Mouse (Mus musculus) CH12.LX (cell line): ENCODE measurements around the gene Serf1. TPM values are rescaled to one million over a fixed set of nuclear protein-coding genes. Genes with fewer than 3 reads are reported as not detected.

Source experiments
- DNase-seq: peaks from one replicate; pipeline ENCODE4 v3.0.0-alpha.2; 2013; ENCODE audit errors: extremely low read depth
- H3K27ac ChIP-seq: 2 replicates; pipeline ENCODE4 v1.5.1; 2012; ENCODE audit warnings: low read depth, mild to moderate bottlenecking, control low read depth, moderate library complexity; ENCODE audit not compliant: insufficient read depth
- H3K27me3 ChIP-seq: replicated peaks from 2 replicates; pipeline ENCODE3; 2012; ENCODE audit warnings: inconsistent platforms
- H3K36me3 ChIP-seq, 2 experiments: replicated peaks in 1 of 2; 2 replicates each; pipeline versions ENCODE3 to v1.6.1; 2012; ENCODE audit warnings: inconsistent platforms in 1 of 2, low read length in 1 of 2, mild to moderate bottlenecking in 1 of 2, mixed read lengths in 1 of 2, moderate library complexity in 1 of 2; ENCODE audit not compliant: control insufficient read depth in 1 of 2, insufficient read depth in 1 of 2
- H3K4me1 ChIP-seq, 2 experiments: 2 replicates each; pipeline ENCODE4 v1.6.1; 2012; ENCODE audit warnings: inconsistent platforms in 1 of 2, moderate library complexity in 1 of 2; ENCODE audit not compliant: insufficient read depth in 2 of 2, control insufficient read depth in 1 of 2
- H3K4me2 ChIP-seq: 2 replicates; pipeline ENCODE4 v1.6.1; 2012; ENCODE audit warnings: low read depth, mild to moderate bottlenecking, control low read depth; ENCODE audit not compliant: poor library complexity, insufficient read depth, severe bottlenecking
- H3K4me3 ChIP-seq, 3 experiments: fragments of 150-350 bp in 1 of 3; sonication (generic) in 1 of 3; replicated peaks in 1 of 3; 2 replicates each; pipeline versions ENCODE3 to v1.5.1; 2011 to 2012; ENCODE audit warnings: low read depth in 2 of 3, low read length in 2 of 3, mild to moderate bottlenecking in 2 of 3, moderate library complexity in 2 of 3, control low read depth in 1 of 3, improper control_type of control experiment in 1 of 3, inconsistent platforms in 1 of 3, mixed read lengths in 1 of 3; ENCODE audit not compliant: poor library complexity in 1 of 3
- H3K79me2 ChIP-seq: replicated peaks from 2 replicates; pipeline ENCODE4 v1.6.1; 2012; ENCODE audit warnings: mild to moderate bottlenecking, moderate library complexity; ENCODE audit not compliant: control insufficient read depth, poor library complexity, insufficient read depth, severe bottlenecking; ENCODE audit errors: extremely low read depth
- H3K9ac ChIP-seq: 2 replicates; pipeline ENCODE4 v1.6.1; 2012; ENCODE audit warnings: low read depth, mild to moderate bottlenecking, control low read depth, moderate library complexity; ENCODE audit not compliant: insufficient read depth
- H3K9me3 ChIP-seq: replicated peaks from 2 replicates; pipeline ENCODE3; 2012; ENCODE audit warnings: low read length, inconsistent platforms, mixed read lengths
- BHLHE40 ChIP-seq: IDR thresholded peaks from 2 replicates; pipeline ENCODE4 v1.6.1; 2011; ENCODE audit warnings: mild to moderate bottlenecking, low read depth, low read length, improper control_type of control experiment
- CHD1 ChIP-seq: IDR thresholded peaks from 2 replicates; pipeline ENCODE4 v1.6.1; 2012; ENCODE audit warnings: low read depth, low read length, improper control_type of control experiment, inconsistent platforms
- CHD2 ChIP-seq: IDR thresholded peaks from 2 replicates; pipeline ENCODE4 v1.6.1; 2011; ENCODE audit warnings: low read length, improper control_type of control experiment
- CTCF ChIP-seq, 2 experiments: IDR thresholded peaks in 1 of 2; conservative IDR thresholded peaks in 1 of 2; 2 replicates each; pipeline ENCODE4 v1.5.1; 2011 to 2012; ENCODE audit warnings: low read depth in 2 of 2, low read length in 2 of 2, improper control_type of control experiment in 1 of 2, inconsistent platforms in 1 of 2, mild to moderate bottlenecking in 1 of 2, moderate library complexity in 1 of 2
- EP300 ChIP-seq: IDR thresholded peaks from 2 replicates; pipeline ENCODE4 v1.6.1; 2011; ENCODE audit warnings: low read length, improper control_type of control experiment
- ETS1 ChIP-seq: conservative IDR thresholded peaks from 2 replicates; pipeline ENCODE4 v1.6.1; 2012; ENCODE audit warnings: low read depth, mild to moderate bottlenecking, inconsistent platforms, low read length, improper control_type of control experiment, moderate library complexity
- IRF4 ChIP-seq: IDR thresholded peaks from 2 replicates; pipeline ENCODE4 v1.6.1; 2014; ENCODE audit warnings: low read depth, mild to moderate bottlenecking, inconsistent platforms, low read length, improper control_type of control experiment
- JUN ChIP-seq: IDR thresholded peaks from 2 replicates; pipeline ENCODE4 v1.6.1; 2011; ENCODE audit warnings: low read depth, mild to moderate bottlenecking, low read length, improper control_type of control experiment, moderate library complexity; ENCODE audit not compliant: insufficient read depth
- JUND ChIP-seq: conservative IDR thresholded peaks from 2 replicates; pipeline ENCODE4 v1.6.1; 2011; ENCODE audit warnings: low read depth, low read length, improper control_type of control experiment
- MEF2A ChIP-seq: IDR thresholded peaks from 2 replicates; pipeline ENCODE4 v1.6.1; 2014; ENCODE audit warnings: low read depth, mild to moderate bottlenecking, inconsistent platforms, low read length, improper control_type of control experiment, borderline replicate concordance
- MYC ChIP-seq: IDR thresholded peaks from 2 replicates; pipeline ENCODE4 v1.6.1; 2011; ENCODE audit warnings: low read depth, mild to moderate bottlenecking, improper control_type of control experiment, low read length
- NELFE ChIP-seq: IDR thresholded peaks from 2 replicates; pipeline ENCODE4 v1.6.1; 2011; ENCODE audit warnings: low read depth, low read length, improper control_type of control experiment
- NRF1 ChIP-seq: IDR thresholded peaks from 2 replicates; pipeline ENCODE4 v1.6.1; 2014; ENCODE audit warnings: low read depth, mild to moderate bottlenecking, inconsistent platforms, low read length, improper control_type of control experiment, moderate library complexity
- POLR2A ChIP-seq: IDR thresholded peaks from 2 replicates; pipeline ENCODE4 v1.6.1; 2011; ENCODE audit warnings: low read depth, mild to moderate bottlenecking, improper control_type of control experiment, low read length
- RAD21 ChIP-seq: IDR thresholded peaks from 2 replicates; pipeline ENCODE4 v1.6.1; 2011; ENCODE audit warnings: low read depth, mild to moderate bottlenecking, low read length, improper control_type of control experiment, moderate library complexity
- RCOR1 ChIP-seq: conservative IDR thresholded peaks from 2 replicates; pipeline ENCODE4 v1.6.1; 2012; ENCODE audit warnings: low read depth, mild to moderate bottlenecking, inconsistent platforms, low read length, improper control_type of control experiment
- SIN3A ChIP-seq: IDR thresholded peaks from 2 replicates; pipeline ENCODE4 v1.6.1; 2012; ENCODE audit warnings: low read length, improper control_type of control experiment, inconsistent platforms
- SMC3 ChIP-seq: IDR thresholded peaks from 2 replicates; pipeline ENCODE4 v1.6.1; 2011; ENCODE audit warnings: low read depth, low read length, improper control_type of control experiment
- UBTF ChIP-seq: IDR thresholded peaks from 2 replicates; pipeline ENCODE4 v1.6.1; 2012; ENCODE audit warnings: low read depth, mild to moderate bottlenecking, inconsistent platforms, low read length, improper control_type of control experiment, moderate library complexity
- ZC3H11A ChIP-seq: IDR thresholded peaks from 2 replicates; pipeline ENCODE4 v1.6.1; 2012; ENCODE audit warnings: low read depth, mild to moderate bottlenecking, inconsistent platforms, low read length, improper control_type of control experiment
- dilution Hi-C: fragments of 300-500 bp; cut with MboI; formaldehyde crosslinking; loops from 2 replicates; pipeline ENCODE4 v1.14.3; 2020; ENCODE audit warnings: low sequenced_read_pairs; ENCODE audit not compliant: extremely low pct_unique_long_range_greater_than_20kb, extremely low pct_ligation_motif_present
- in situ Hi-C: fragments of 300-500 bp; cut with MboI; formaldehyde crosslinking; loops from 3 replicates; pipeline ENCODE4 v1.14.3; 2019; ENCODE audit warnings: low sequenced_read_pairs, low pct_ligation_motif_present, low pct_unique_long_range_greater_than_20kb, mixed read lengths
- polyA plus RNA-seq: library from polyadenylated mRNA; unstranded; fragments of >175 nt; gene quantifications from 2 replicates; pipeline ENCODE4 v1.2.1, GENCODE M21; 2012; ENCODE audit warnings: low read depth; ENCODE audit not compliant: insufficient read length
- total RNA-seq, 2 experiments: library from RNA; depleted of rRNA; stranded (reverse); fragments of 300-350 nt in 1 of 2; fragments of >200 nt in 1 of 2; gene quantifications; 2 replicates each; pipeline ENCODE4 v1.2.3; 2012 to 2014

The Serf1 gene
- total and polyA plus RNA-seq, 3 experiments = 10.9 to 16.7 (median 12.5) TPM

- H3K4me1 ChIP-seq = peaks cover 6 to 13% of the 10 kb centered on the region in 2 experiments
- in situ Hi-C loops = loop anchor here (25.0 kb wide), 1 partner anchor 275 kb away; no protein-coding TSS in a partner anchor
- no peak overlapping the region for H3K4me3 ChIP-seq
- no peak for DNase-seq
- no peaks in the 10 kb centered on the region for H3K79me2 ChIP-seq
- no peaks in the 10 kb centered on the region for H3K9me3 ChIP-seq
- dilution Hi-C loops = no loop called here
- peaks cover 15% of the 10 kb centered on the region for H3K27me3 ChIP-seq
- H3K9ac ChIP-seq = no peak overlapping the region
- no peaks in the 10 kb centered on the region for H3K36me3 ChIP-seq
- H3K27ac ChIP-seq = no peak overlapping the region
- H3K4me2 ChIP-seq = no peak overlapping the region; the same call in 1 of the 2 replicates
- TF ChIP-seq CHD2 (no peak), RAD21 (peak; percentile 72), RCOR1 (peak; percentile 43; the same call in 1 of the 2 replicates), JUND (peak; percentile 82), NRF1 (no peak), CTCF (conservative IDR thresholded peaks at IDR 0.05 in 1 of 2, IDR thresholded peaks at IDR 0.05 in 1 of 2; ENCODE audit: low read depth in 2 of 2, low read length in 2 of 2) (peak; percentile 42 to 70), EP300 (peak; percentile 67), SMC3 (peak; percentile 60), POLR2A (no peak), BHLHE40 (0 out of 2 replicates have a peak, but pooled peaks have one; percentile 10), IRF4 (peak; percentile 88), JUN (peak; percentile 73), CHD1 (no peak), NELFE (0 out of 2 replicates have a peak, but pooled peaks have one; percentile 16), MYC (no peak)
Measured at GRCm38 (mm10) chr13:100112218-100112972, 4.6 kb downstream of the Serf1 start.

- in situ Hi-C loops = loop anchor here (25.0 kb wide), 1 partner anchor 263 kb away; no protein-coding TSS in a partner anchor
- dilution Hi-C loops = no loop called here
- no peak for TF ChIP-seq MEF2A
- no peak for TF ChIP-seq UBTF
- TF ChIP-seq ETS1 = no peak
- no peak for TF ChIP-seq ZC3H11A
- TF ChIP-seq SIN3A = no peak
- H3K27me3 ChIP-seq = no peaks in the 10 kb centered on the region
- peaks cover 22 to 27% of the 10 kb centered on the region in 2 experiments for H3K36me3 ChIP-seq
- H3K79me2 ChIP-seq = peaks cover 17% of the 10 kb centered on the region
- H3K4me1 ChIP-seq = peaks cover 0 to 15% of the 10 kb centered on the region in 2 experiments; a peak in 2 of 4 replicates
- peak overlapping the region; percentile 92 for H3K9ac ChIP-seq
- peak overlapping the region; percentile 84 for H3K4me2 ChIP-seq
- H3K9me3 ChIP-seq = no peaks in the 10 kb centered on the region
- DNase-seq = no peak
- H3K27ac ChIP-seq = no peak overlapping the region
- peak overlapping the region; percentile 85 to 100 (median 92) for H3K4me3 ChIP-seq
Measured at GRCm38 (mm10) chr13:100123970-100124369, 16.2 kb downstream of the Serf1 start.
